Mouse (Mus musculus) cortical plate, adult 2 months (tissue): ENCODE measurements at regions not wholly inside any gene's neighbourhood (a gene's known extent, or its start where the extent isn't known, plus 50 kb on each side); places are given as distances from the start of the nearest gene placed in this dataset.

ENCODE experiments used
- H3K27ac ChIP-seq: fragments of 200-500 bp; 2 replicates; pipeline ENCODE4 v1.5.1; 2012; ENCODE audit warnings: low read length, control low read depth, inconsistent platforms; ENCODE audit not compliant: insufficient read depth
- H3K4me1 ChIP-seq: fragments of 200-500 bp; 2 replicates; pipeline ENCODE4 v1.6.1; 2011; ENCODE audit warnings: low read length; ENCODE audit not compliant: control insufficient read depth, insufficient read depth
- H3K4me3 ChIP-seq: fragments of 200-500 bp; 2 replicates; pipeline ENCODE4 v1.5.1; 2011; ENCODE audit warnings: mild to moderate bottlenecking, low read length, control low read depth; ENCODE audit not compliant: insufficient read depth
- CTCF ChIP-seq: fragments of 200-500 bp; IDR thresholded peaks from 2 replicates; pipeline ENCODE4 v1.5.1; 2011; ENCODE audit warnings: mild to moderate bottlenecking, control low read depth, low read length; ENCODE audit not compliant: insufficient read depth; ENCODE audit errors: extremely low read depth
- POLR2A ChIP-seq: fragments of 200-500 bp; IDR thresholded peaks from 2 replicates; pipeline ENCODE4 v1.6.1; 2011; ENCODE audit warnings: mild to moderate bottlenecking, low read length, control low read depth; ENCODE audit not compliant: insufficient read depth; ENCODE audit errors: extremely low read depth

DNA sequence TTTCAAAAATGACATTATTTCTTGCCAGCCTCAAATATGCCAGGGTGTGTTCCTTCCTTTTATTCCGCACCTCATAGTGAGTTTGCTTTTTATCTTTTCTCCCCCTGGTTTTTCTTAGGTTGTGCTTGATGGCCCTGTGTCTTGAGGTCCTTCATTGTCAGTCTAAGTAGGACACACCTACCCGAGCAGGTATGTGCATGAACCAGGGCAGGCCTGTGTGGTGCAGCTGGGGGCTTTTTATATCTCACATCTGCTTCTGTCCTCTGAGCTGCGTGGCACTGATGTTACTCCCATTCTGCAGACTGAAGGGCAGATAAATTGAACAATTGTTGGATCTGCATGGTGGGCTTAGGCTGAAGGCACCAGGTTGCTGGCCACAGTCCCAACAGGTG, 238.3 kb upstream of the Sox2 start:
- no peak overlapping the region for H3K27ac ChIP-seq
- TF ChIP-seq POLR2A (no peak), CTCF (no peak)
- H3K4me1 ChIP-seq = no peaks in the 10 kb centered on the region
- no peak overlapping the region for H3K4me3 ChIP-seq

DNA sequence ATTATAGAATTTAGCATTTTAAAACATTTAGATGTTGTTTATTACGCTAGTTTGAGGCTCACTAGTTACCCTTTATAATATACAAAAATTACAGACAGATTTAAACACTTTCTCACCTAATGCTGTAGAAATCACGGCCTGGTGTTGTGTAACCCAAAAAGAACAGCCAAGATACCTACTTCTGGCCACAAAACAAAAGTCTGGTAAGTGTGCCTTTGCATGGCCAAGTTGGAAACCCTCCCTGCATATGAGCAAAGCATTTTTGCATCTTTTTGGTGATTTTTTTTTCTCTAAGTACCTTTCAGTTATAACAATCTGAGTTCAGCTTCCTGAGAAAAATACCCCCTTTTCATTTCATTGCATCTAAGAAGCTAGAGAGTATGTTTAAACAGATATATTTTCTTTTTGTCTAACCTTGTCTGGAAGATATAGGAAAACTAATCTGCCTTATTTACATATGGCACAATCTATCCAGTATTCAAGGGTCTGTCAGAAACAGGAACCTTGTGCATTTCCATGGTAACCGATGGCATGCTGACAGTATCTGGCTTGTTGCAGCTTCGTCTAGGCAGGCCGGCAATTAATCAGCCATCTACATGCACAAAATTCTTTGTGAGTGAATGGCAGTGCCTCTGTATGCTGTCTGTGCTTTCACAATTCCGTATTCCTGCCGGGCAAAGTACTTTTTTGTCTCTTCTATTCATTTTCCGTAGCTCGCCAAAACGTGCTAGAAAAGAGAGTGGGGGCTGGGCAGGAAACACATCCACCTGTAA, 238.9 kb upstream of the Sox2 start:
- no peak for TF ChIP-seq CTCF
- TF ChIP-seq POLR2A = no peak
- H3K27ac ChIP-seq = no peak overlapping the region
- no peaks in the 10 kb centered on the region for H3K4me1 ChIP-seq
- no peak overlapping the region for H3K4me3 ChIP-seq

GRCm38 (mm10) chr3:34403586-34403985, 246.6 kb upstream of the Sox2 start:
- Histone ChIP-seq H3K4me3 (no peak overlapping the region), H3K27ac (no peak overlapping the region), H3K4me1 (peaks cover 3% of the 10 kb centered on the region)
- TF ChIP-seq POLR2A (no peak), CTCF (no peak)

GRCm38 (mm10) chr3:34391275-34391674, 258.9 kb upstream of the Sox2 start:
- Histone ChIP-seq H3K27ac (no peak overlapping the region), H3K4me1 (no peaks in the 10 kb centered on the region), H3K4me3 (no peak overlapping the region)
- no peak for TF ChIP-seq CTCF
- TF ChIP-seq POLR2A = no peak

- TF ChIP-seq CTCF (no peak), POLR2A (no peak)
- no peak overlapping the region for H3K27ac ChIP-seq
- no peak overlapping the region for H3K4me3 ChIP-seq
Observed at GRCm38 (mm10) chr3:34384965-34385505, 265.2 kb upstream of the Sox2 start.

GRCm38 (mm10) chr3:34377913-34378312, 272.3 kb upstream of the Sox2 start:
- Histone ChIP-seq H3K4me3 (no peak overlapping the region), H3K27ac (no peak overlapping the region), H3K4me1 (no peaks in the 10 kb centered on the region)
- TF ChIP-seq CTCF (no peak), POLR2A (no peak)

More at GRCm38 (mm10) chr3:34384965-34385505, 265.2 kb upstream of the Sox2 start:
- no peaks in the 10 kb centered on the region for H3K4me1 ChIP-seq

- no peak overlapping the region for H3K27ac ChIP-seq
Observed at GRCm38 (mm10) chr3:34377329-34377728, 272.9 kb upstream of the Sox2 start.

GRCm38 (mm10) chr3:34371418-34371817, 278.8 kb upstream of the Sox2 start:
- no peak overlapping the region for H3K4me3 ChIP-seq
- no peak for TF ChIP-seq CTCF
- TF ChIP-seq POLR2A = no peak
- H3K27ac ChIP-seq = no peak overlapping the region

More at GRCm38 (mm10) chr3:34377329-34377728, 272.9 kb upstream of the Sox2 start:
- Histone ChIP-seq H3K4me3 (no peak overlapping the region), H3K4me1 (no peaks in the 10 kb centered on the region)
- TF ChIP-seq POLR2A (no peak), CTCF (no peak)

DNA sequence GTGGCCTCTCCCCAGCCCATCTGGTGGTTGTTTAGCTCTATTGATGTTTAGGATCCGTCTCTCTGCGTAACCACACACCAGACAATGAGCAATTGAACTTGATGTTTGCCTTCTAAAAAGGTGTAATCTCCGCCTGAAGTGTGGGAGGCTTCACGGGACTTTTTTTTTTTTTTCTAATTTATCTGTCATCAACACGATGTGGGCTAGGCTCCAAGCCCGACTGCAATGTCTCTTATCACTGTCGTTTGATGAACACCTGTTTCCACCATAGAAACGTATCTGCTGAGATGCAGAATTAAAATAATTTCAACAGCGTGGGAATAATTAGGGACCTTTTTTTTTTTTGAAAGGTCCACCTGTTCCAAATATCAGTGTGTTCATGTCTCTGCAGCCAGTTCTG, 257.0 kb upstream of the Dnajc19 start:
- no peak for TF ChIP-seq CTCF
- no peak for TF ChIP-seq POLR2A
- no peaks in the 10 kb centered on the region for H3K4me1 ChIP-seq
- no peak overlapping the region for H3K27ac ChIP-seq
- no peak overlapping the region for H3K4me3 ChIP-seq

More at GRCm38 (mm10) chr3:34371418-34371817, 278.8 kb upstream of the Sox2 start:
- H3K4me1 ChIP-seq = no peaks in the 10 kb centered on the region

GRCm38 (mm10) chr3:34333555-34333954, 252.4 kb upstream of the Dnajc19 start:
- H3K4me3 ChIP-seq = no peak overlapping the region
- H3K27ac ChIP-seq = no peak overlapping the region
- H3K4me1 ChIP-seq = no peaks in the 10 kb centered on the region
- TF ChIP-seq POLR2A = no peak

- TF ChIP-seq CTCF (no peak), POLR2A (no peak)
- Histone ChIP-seq H3K4me1 (no peaks in the 10 kb centered on the region), H3K4me3 (no peak overlapping the region), H3K27ac (no peak overlapping the region)
Observed at GRCm38 (mm10) chr3:34331889-34332276, 250.8 kb upstream of the Dnajc19 start.
